19 mouse cellular contexts compared by ENCODE assay signal in genomic region chr15:59836631-59837030, GRCm38 (mm10).
DNase-seq lines count a peak whose midpoint lies in the region; ATAC-seq and TF ChIP-seq lines count a peak whose summit lies in the region.
"Had no signal": no experiment of that assay in that cellular context is flagged by ENCODE, and none has a peak within 500 bp of the region (broad histone marks: within the 10 kb centered on the region; RNA-seq: fewer than 3 reads in every experiment).

No protein-coding gene starts in this region.

- H3K4me2 ChIP-seq in forebrain, embryonic 13.5 days, result no peak overlapping the region
- H3K4me2 ChIP-seq: embryonic facial prominence, embryonic 13.5 days; heart, embryonic 13.5 days; hindbrain, embryonic 15.5 days had no signal

- no peak overlapping the region for H3K9ac ChIP-seq in forebrain, embryonic 13.5 days
- H3K9ac ChIP-seq: embryonic facial prominence, embryonic 13.5 days; heart, embryonic 13.5 days; hindbrain, embryonic 15.5 days had no signal

- H3K4me1 ChIP-seq in forebrain, embryonic 13.5 days, result peaks cover 12% of the 10 kb centered on the region
- H3K4me1 ChIP-seq: embryonic facial prominence, embryonic 13.5 days; heart, embryonic 13.5 days; hindbrain, embryonic 15.5 days had no signal

- H3K27me3 ChIP-seq in C2C12 (ENCODE audit: control insufficient read depth, insufficient read depth, insufficient read length), result no peaks in the 10 kb centered on the region
- no peaks in the 10 kb centered on the region for H3K27me3 ChIP-seq in splenic B cell, adult 2 months (ENCODE audit: control insufficient read depth, insufficient read depth, low read length, poor library complexity, severe bottlenecking)
- no peaks in the 10 kb centered on the region for H3K27me3 ChIP-seq in forebrain, embryonic 13.5 days
- H3K27me3 ChIP-seq: embryonic facial prominence, embryonic 13.5 days; heart, embryonic 13.5 days; hindbrain, embryonic 15.5 days had no signal

- H3ac ChIP-seq in C2C12 (ENCODE audit: control insufficient read depth, insufficient read length, low read depth), result no peak overlapping the region

- no peaks in the 10 kb centered on the region for H3K9me3 ChIP-seq in forebrain, embryonic 13.5 days (replicated peaks)
- H3K9me3 ChIP-seq: embryonic facial prominence, embryonic 13.5 days; heart, embryonic 13.5 days; hindbrain, embryonic 15.5 days had no signal

- ATAC-seq in forebrain, embryonic 13.5 days, result no peak
- ATAC-seq: forebrain, embryonic 14.5 days; intestine, embryonic 16.5 days had no signal

- no peaks in the 10 kb centered on the region for H3K36me3 ChIP-seq in C2C12 (ENCODE audit: control insufficient read depth, insufficient read depth)
- H3K36me3 ChIP-seq in splenic B cell, adult 2 months (ENCODE audit: control insufficient read depth, insufficient read depth, low read length, poor library complexity, severe bottlenecking), result no peaks in the 10 kb centered on the region
- no peaks in the 10 kb centered on the region for H3K36me3 ChIP-seq in forebrain, embryonic 13.5 days (ENCODE audit: poor library complexity, severe bottlenecking)
- H3K36me3 ChIP-seq: embryonic facial prominence, embryonic 13.5 days; heart, embryonic 13.5 days; hindbrain, embryonic 15.5 days had no signal

- H3K27ac ChIP-seq in forebrain, embryonic 13.5 days, result no peak overlapping the region
- H3K27ac ChIP-seq: embryonic facial prominence, embryonic 13.5 days; heart, embryonic 13.5 days; hindbrain, embryonic 15.5 days had no signal

- H3K4me3 ChIP-seq in C2C12 (ENCODE audit: insufficient read depth, poor library complexity, severe bottlenecking), result no peak overlapping the region
- H3K4me3 ChIP-seq in forebrain, embryonic 13.5 days, result no peak overlapping the region
- H3K4me3 ChIP-seq: embryonic facial prominence, embryonic 13.5 days; heart, embryonic 13.5 days; hindbrain, embryonic 15.5 days had no signal

- WGBS in forebrain, embryonic 13.5 days, result 86% methylated on average over 5 of the region's 5 CpGs

- TF ChIP-seq CTCF in C2C12 (IDR thresholded peaks at IDR 0.05; ENCODE audit: control insufficient read depth, insufficient read depth, insufficient read length), result no peak

- peak; percentile 60 for DNase-seq in 3134 (ENCODE audit: extremely low read depth, insufficient read length, low spot score)
- peak; percentile 76 for DNase-seq in brain, adult 2 months (ENCODE audit: low read depth, low spot score)
- peak; percentile 19 for DNase-seq in splenic B cell, adult 2 months (ENCODE audit: low read depth, low spot score)
- DNase-seq in kidney, postnatal 14 days, result no peak
- DNase-seq in right cerebral cortex, adult 2 months (ENCODE audit: low spot score in 2 of 2), result no peak
- DNase-seq: adrenal gland, postnatal 14 days; B cell, adult 2 months; cerebellum, adult 18-20 months; cerebellum, adult 9-11 months; cerebellum, postnatal 36 days; gastrocnemius, postnatal 25 days; heart, postnatal 36 days had no signal

- H3K79me2 ChIP-seq in C2C12 (ENCODE audit: control insufficient read depth, insufficient read depth), result no peaks in the 10 kb centered on the region

- H3K79me3 ChIP-seq in C2C12 (ENCODE audit: low read depth), result no peaks in the 10 kb centered on the region

TF ChIP-seq in C2C12, 6 proteins besides CTCF, POLR2A, EP300 and RAD21:
- TF ChIP-seq FOSL1 (IDR thresholded peaks at IDR 0.05; ENCODE audit: insufficient read depth, low read length, poor library complexity, severe bottlenecking) (peak; percentile 40), CEBPB (IDR thresholded peaks at IDR 0.05; ENCODE audit: low read depth) (no peak), MAX (IDR thresholded peaks at IDR 0.05) (peak; percentile 25), MYOG (IDR thresholded peaks at IDR 0.05; ENCODE audit: control insufficient read depth, extremely low read depth, insufficient read length) (no peak), MYOD1 (IDR thresholded peaks at IDR 0.05; ENCODE audit: control insufficient read depth, insufficient read length, low read depth) (peak; percentile 19)

Comparison
In these comparisons a context has a peak if more than half of its experiments do, and no peak if none do; other contexts are left out.
1. DNase-seq: peak in 3134 (single experiment), brain, adult 2 months (single experiment) and splenic B cell, adult 2 months (single experiment); none in kidney, postnatal 14 days (single experiment) and right cerebral cortex, adult 2 months (0 of 2).